Mouse (Mus musculus) B cell, adult (primary cell): Measurements from ENCODE around the gene Gdi1. TPM values are rescaled to one million over a fixed set of nuclear protein-coding genes. Genes with fewer than 3 reads are reported as not detected.

ENCODE experiments used
- total RNA-seq: library from RNA; stranded (reverse); gene quantifications from 4 replicates; pipeline ENCODE4 v1.2.4, GENCODE M21; 2023; ENCODE audit not compliant: inconsistent age

Gdi1 gene
- 307 to 387 TPM (median 365 TPM) in 4 replicates for total RNA-seq

DNA sequence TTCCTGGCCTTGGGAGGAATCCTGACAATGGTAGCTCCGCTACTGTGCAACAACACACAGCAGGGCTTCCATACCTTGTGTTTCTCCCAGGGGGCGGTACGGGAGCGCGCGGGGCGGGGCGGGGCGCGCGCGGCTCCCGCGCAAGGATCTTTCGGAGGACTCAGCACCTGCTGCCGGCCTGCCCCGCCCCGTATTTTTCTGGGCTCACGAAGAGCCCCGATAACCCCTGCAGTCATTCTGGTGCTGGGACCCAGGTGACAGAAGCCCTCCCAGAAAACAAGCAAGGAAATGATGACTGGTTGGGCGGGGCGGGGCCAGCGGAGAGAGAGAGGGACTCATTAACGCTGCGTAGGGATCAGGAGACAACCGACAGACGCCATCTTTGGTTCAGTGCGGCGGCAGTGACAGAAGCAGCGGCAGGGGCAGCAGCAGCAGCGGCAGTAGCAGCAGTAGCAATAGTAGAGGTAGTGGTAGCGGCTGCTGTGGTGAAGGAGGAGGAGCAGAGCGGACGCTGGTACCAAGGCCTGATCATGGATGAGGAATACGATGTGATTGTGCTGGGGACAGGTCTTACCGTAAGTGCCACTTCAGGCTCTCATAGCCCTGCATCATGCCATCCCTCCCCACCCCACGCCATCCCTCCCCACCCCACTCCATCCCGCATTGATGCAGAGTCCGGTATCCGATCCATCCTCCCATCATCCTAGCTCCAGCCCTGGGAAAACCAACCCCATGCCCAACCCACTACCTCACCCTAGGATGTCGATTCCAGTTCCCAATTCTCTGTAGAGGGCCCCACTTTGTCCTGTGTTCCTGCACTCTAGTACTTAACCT lies at the start of gene Gdi1:
TSS of gene Gdi1 (plus strand) at position 132 of the 834 bp plus-strand sequence.

DNA sequence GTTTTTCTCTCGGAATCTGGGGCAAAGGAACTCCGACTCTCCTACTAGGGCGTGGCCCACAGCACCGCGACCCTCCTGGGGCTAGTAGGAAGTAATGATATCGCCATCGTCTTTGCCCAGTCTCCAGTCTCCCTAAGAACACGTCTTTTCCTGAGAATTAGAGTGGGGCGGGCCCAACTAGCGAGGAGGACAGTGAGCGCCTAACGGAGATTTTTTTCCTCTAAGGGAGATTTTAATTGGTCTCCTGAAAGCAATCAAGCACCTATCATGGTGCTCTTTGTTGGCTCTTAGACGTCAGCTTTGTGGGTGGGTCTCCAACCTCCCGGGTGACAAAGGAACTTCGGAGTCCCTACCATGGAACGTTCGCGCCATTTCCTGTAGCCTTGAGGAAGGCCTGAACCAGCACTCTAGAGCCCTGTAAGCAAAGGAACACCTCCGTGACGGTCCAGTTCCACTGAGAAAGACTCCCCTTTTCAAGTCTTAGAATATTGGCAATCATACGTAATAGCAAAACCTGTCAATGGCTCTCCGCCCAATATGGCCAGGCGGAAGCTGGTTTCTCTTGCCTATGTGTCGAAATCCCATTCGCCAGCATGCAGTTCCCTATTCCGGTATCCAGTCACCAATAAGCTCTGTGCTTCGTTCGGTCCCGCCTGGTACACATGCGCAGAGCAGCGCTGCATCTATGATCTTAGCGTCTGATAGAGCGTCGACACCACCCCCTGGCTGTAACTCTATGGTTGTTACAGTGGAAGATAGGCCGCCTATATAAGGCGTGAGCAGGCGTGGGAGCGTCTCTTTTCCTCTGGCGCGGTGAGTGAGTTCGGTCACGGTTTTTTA lies 34.5 kb upstream of the Gdi1 start, which contains the start of gene Rpl10:
TSS of gene Rpl10 (plus strand) at position 751 of the 840 bp plus-strand sequence.

DNA sequence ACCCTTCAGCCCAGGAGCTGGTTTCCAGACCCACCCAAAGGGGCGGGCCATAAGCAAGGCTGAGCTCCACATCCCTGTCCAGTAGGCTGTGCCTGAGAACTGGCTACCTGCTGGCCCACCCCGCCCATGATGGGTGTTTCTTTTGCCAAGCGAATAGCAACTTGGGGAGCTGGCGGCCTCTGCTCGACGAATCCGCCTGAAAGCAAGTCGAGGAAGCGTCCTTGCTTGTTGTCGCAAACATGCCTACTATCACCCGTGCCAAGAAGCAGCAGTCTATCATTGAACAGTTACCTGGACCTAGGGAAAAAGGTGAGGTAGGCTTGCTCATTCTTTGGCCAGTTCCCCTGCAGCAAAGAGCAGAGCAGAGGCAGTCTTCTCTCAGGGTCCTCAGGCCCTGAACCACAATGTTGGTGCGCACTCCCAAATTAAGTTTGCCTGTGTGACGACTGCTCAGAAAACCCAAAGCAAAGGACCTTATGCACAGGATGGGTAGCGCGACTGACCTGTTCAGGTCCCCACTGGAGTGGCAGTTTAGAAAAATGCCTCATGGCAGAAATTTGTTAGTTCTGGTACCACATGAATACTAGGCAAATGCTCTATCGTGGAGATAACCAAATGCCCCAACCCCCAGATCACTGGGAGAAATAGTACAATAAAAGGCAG lies 22.9 kb upstream of the Gdi1 start, which contains the start of the genes Taz and Dnase1l1:
TSS of gene Taz (plus strand) at position 181 of the 663 bp plus-strand sequence.
TSS of gene Dnase1l1 (minus strand) at position 606 of the 663 bp plus-strand sequence.

DNA sequence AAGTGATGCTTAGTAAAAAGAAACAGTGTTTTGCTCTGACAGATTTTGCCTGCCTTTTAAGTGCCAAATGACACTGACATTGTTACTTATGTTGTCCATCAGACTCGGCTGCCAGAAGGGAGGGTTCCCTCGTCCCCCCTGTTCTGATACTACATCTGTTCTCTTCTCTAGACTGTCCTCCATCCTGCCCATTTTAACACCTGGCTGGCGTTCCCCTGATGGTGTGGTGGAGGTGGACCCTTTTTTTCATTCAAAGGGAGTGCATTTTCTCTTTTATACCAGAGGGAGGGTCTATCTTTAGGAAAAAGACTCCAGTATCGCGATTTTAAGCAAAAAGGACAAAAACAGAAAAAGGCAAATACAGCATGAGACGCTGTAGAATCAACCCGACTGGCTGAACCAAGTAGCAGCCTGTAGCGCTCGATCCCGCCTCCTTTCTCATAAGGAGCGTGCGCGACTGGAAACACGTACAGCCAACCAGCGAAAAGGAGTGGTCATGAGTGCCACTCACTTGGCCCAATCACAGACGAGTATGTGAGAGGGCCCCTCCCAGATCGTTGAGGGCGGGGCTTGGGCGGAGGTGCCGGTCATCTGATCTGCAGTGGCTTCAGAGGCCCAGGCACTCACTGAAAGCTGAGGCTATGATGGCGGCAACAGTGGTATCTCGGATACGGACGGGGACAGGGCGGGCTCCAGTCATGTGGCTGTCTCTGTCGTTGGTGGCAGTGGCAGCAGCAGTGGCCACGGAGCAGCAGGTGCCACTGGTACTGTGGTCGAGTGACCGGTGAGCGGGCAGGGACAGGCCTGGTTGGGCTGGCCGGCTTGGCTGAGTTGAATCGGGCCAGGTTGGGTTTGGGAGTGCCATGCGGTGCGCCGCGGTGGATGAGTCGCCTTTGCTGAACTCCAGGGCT lies 8.0 kb upstream of the Gdi1 start, which contains the start of gene Atp6ap1:
TSS of gene Atp6ap1 (plus strand) at position 560 of the 911 bp plus-strand sequence.

DNA sequence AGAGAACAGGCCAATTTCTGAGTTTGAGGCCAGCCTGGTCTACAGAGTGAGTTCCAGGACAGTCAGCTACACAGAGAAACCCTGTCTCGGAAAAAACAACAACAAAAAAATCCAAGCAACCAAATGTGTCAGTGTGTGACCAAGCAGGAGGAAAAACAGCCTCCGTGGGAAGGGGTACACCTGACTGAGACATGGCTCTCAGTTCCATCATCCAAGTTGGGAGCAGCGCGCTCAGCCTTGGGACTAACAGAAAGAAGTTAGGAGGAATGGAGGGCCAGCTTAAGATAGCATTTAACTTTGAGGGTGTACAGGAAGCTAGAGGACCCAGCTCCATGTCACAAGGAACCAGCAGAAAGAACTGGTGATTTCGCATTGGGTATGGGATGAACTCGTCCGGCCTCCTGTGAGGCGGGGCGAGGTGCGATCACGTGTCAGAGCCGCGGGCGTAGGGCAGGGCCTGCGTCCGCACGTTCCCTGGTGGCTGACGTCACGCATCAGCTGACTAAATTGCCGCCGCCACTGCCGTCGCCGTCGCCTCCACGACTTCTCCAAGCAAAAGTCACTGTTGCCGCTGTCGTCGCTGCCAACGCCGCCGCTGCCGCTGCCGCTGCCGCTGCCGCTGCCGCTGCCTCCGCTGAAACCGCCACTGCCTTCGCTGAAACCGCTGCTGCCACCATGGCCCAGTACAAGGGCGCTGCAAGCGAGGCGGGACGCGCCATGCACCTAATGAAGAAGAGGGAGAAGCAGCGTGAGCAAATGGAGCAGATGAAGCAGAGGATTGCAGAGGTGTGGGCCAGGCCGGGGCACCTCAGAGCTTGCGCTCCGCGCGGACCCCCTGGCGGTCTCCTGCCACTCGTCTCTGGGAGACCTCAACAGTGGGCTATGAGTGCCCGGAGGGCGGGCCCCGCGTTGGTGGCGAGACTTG lies 8.0 kb downstream of the Gdi1 start, which contains the start of gene Fam50a:
TSS of gene Fam50a (plus strand) at position 494 of the 925 bp plus-strand sequence.

DNA sequence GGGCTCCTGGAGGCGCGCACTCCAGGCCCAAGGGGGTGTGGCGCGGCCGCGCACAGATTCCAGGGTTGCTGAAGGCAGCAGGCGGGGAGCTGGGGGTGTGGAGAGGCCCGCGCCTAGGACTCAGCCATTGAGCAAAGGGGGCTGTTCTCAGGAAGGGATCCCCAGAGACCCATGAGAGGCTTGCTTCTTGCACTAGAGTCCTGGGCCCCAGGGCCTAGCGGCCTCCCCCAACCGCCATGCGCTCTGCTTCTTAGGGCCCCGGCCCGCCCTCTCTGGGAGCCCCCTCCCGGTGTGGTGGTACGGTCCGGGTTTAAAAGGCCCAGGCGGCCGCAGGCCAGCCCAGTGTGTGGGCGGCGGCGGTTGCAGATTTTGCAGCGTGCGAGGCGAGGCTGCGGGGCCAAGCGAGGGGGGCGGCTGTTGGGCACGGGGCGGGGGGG lies 23.9 kb downstream of the Gdi1 start, which contains the start of gene Plxna3:
TSS of gene Plxna3 (plus strand) at position 342 of the 437 bp plus-strand sequence.

DNA sequence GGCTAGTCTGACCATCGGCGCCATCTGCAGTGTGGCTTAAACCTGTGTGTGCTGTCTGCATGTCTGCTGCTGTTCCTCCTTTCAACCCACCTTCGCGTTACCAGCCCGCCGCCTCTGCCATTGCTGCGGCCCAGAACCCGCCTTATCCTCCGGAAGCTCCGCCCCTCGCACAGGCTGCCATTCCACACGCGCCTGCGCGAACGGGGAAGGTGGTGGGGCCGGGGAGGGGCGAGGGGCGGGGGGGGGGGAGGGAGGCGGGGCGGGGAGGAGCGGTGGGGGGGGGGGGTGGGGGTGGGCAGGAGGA lies 48.6 kb downstream of the Gdi1 start, which contains the start of gene Lage3:
TSS of gene Lage3 (minus strand) at position 152 of the 304 bp plus-strand sequence.

Other genes starting within 250 kb of the Gdi1 start
- gene Opn1mw, start 177.5 kb upstream of the Gdi1 start, total RNA-seq = not detected in 4 replicates
- 41.7 to 52.4 TPM (median 47.8 TPM) in 4 replicates for gene Mecp2, start 169.6 kb upstream of the Gdi1 start, total RNA-seq
- not detected in 4 replicates for gene Tex28, start 137.2 kb upstream of the Gdi1 start, total RNA-seq
- 0.42 to 0.67 TPM (median 0.57 TPM) in 4 replicates for gene Tktl1, start 127.7 kb upstream of the Gdi1 start, total RNA-seq
- 454 to 490 TPM (median 483 TPM) in 4 replicates for gene Flna, start 55.2 kb upstream of the Gdi1 start, total RNA-seq
- gene Emd, start 50.3 kb upstream of the Gdi1 start, total RNA-seq = 89.2 to 95.0 TPM (median 89.9 TPM) in 4 replicates
- 578 to 737 TPM (median 614 TPM) in 4 replicates for gene Rpl10, start 34.2 kb upstream of the Gdi1 start, total RNA-seq
- 93.5 to 123 TPM (median 106 TPM) in 4 replicates for gene Taz, start 23.1 kb upstream of the Gdi1 start, total RNA-seq
- 13.0 to 20.3 TPM (median 15.0 TPM) in 4 replicates for gene Dnase1l1, start 22.7 kb upstream of the Gdi1 start, total RNA-seq
- gene Atp6ap1, start 7.9 kb upstream of the Gdi1 start, total RNA-seq = 166 to 176 TPM (median 174 TPM) in 4 replicates
- gene Fam50a, start 8.0 kb downstream of the Gdi1 start, total RNA-seq = 101 to 115 TPM (median 104 TPM) in 4 replicates
- 13.3 to 19.2 TPM (median 16.1 TPM) in 4 replicates for gene Plxna3, start 24.1 kb downstream of the Gdi1 start, total RNA-seq
- 23.7 to 32.8 TPM (median 26.6 TPM) in 4 replicates for gene Lage3, start 48.6 kb downstream of the Gdi1 start, total RNA-seq
- gene Ubl4a, start 68.2 kb downstream of the Gdi1 start, total RNA-seq = 21.4 to 36.5 TPM (median 28.5 TPM) in 4 replicates
- gene Slc10a3, start 68.4 kb downstream of the Gdi1 start, total RNA-seq = 13.5 to 19.3 TPM (median 16.5 TPM) in 4 replicates
- gene Fam3a, start 88.3 kb downstream of the Gdi1 start, total RNA-seq = 14.8 to 20.2 TPM (median 16.8 TPM) in 4 replicates
- gene Ikbkg, start 88.3 kb downstream of the Gdi1 start, total RNA-seq = 56.8 to 57.7 TPM (median 57.5 TPM) in 4 replicates
- gene G6pdx, start 124.2 kb downstream of the Gdi1 start, total RNA-seq = 31.4 to 37.9 TPM (median 35.4 TPM) in 4 replicates
- gene Gm6880, start 176.4 kb downstream of the Gdi1 start, total RNA-seq = not detected in 4 replicates